Mouse (Mus musculus): ENCODE data around the gene Bend3. TPM values are rescaled to one million over a fixed set of nuclear protein-coding genes. Genes with fewer than 3 reads are reported as not detected.

Gene Bend3
- total and polyA plus RNA-seq, 3 experiments: 13.0 to 32.8 (median 18.7) TPM

DNA sequence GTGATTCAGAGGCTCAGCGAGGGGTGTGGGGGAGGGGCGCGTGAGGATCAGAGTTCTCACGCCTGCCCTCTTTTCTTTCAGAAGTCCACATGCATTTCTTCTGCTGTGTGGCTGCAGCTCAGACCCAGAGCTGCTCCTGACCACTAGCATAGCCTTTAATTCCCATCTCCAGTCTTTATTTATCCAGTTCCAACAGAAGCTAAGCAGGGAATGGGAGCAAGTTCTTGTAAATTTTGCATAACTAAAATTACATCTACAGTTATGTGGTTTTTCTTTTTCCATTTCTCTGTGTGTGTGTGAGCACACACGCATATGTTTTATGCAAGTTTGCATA is 26.0 kb upstream of the Bend3 start:
- Histone ChIP-seq H3K9ac (ENCODE audit: control insufficient read depth, low read depth, low read length, poor library complexity, severe bottlenecking) (no peak overlapping the region; the same call in 1 of the 2 replicates), H3K27me3 (ENCODE audit: control insufficient read depth in 1 of 2, insufficient read depth in 2 of 2, low read length in 2 of 2) (no peaks in the 10 kb centered on the region), H3K79me2 (ENCODE audit: control insufficient read depth, insufficient read depth, low read length, poor library complexity) (no peaks in the 10 kb centered on the region; the same call in 1 of the 2 replicates), H3K9me3 (replicated peaks; ENCODE audit: insufficient read depth, low read length) (no peaks in the 10 kb centered on the region), H3K4me1 (ENCODE audit: control insufficient read depth in 1 of 2, insufficient read depth in 2 of 2, low read length in 2 of 2) (no peaks in the 10 kb centered on the region; a peak in 1 of 4 replicates), H3K27ac (ENCODE audit: control insufficient read depth, low read depth, low read length) (no peak overlapping the region), H3K4me3 (ENCODE audit: control insufficient read depth in 1 of 2, insufficient read depth in 1 of 2, low read depth in 2 of 2, low read length in 2 of 2) (peak overlapping the region in 1 of 2 experiments; percentile 73; a peak in 2 of 4 replicates), H3K36me3 (ENCODE audit: control insufficient read depth in 1 of 2, insufficient read depth in 2 of 2, low read length in 2 of 2) (peaks cover 0 to 2% of the 10 kb centered on the region in 2 experiments; a peak in 2 of 4 replicates)
- DNase-seq (ENCODE audit: low read depth, low spot score): no peak
- TF ChIP-seq E2F4 (IDR thresholded peaks at IDR 0.05; ENCODE audit: borderline replicate concordance, low read depth, low read length): no peak
- no peak for TF ChIP-seq SMC3 (IDR thresholded peaks at IDR 0.05; ENCODE audit: low read depth, low read length)
- TF ChIP-seq GATA1 (IDR thresholded peaks at IDR 0.05; ENCODE audit: low read depth, low read length): no peak
- TF ChIP-seq NELFE (IDR thresholded peaks at IDR 0.05; ENCODE audit: low read depth, low read length): no peak
- no peak for TF ChIP-seq NRF1 (IDR thresholded peaks at IDR 0.05; ENCODE audit: insufficient read depth, low read depth, low read length, poor library complexity, severe bottlenecking)
- no peak for TF ChIP-seq USF2 (IDR thresholded peaks at IDR 0.05; ENCODE audit: borderline replicate concordance in 1 of 2, insufficient read depth in 1 of 2, low read depth in 1 of 2, low read length in 2 of 2)
- no peak for TF ChIP-seq POLR2AphosphoS2 (IDR thresholded peaks at IDR 0.05; ENCODE audit: low read length)
- TF ChIP-seq SIN3A (IDR thresholded peaks at IDR 0.05; ENCODE audit: low read length): no peak
- no peak for TF ChIP-seq MAZ (IDR thresholded peaks at IDR 0.05; ENCODE audit: low read depth, low read length)
- TF ChIP-seq BHLHE40 (IDR thresholded peaks at IDR 0.05; ENCODE audit: borderline replicate concordance, low read depth, low read length): no peak
- no peak for TF ChIP-seq JUND (IDR thresholded peaks at IDR 0.05; ENCODE audit: low read depth, low read length)
- no peak for TF ChIP-seq MAFK (IDR thresholded peaks at IDR 0.05; ENCODE audit: borderline replicate concordance, low read depth, low read length)
- TF ChIP-seq MAX (IDR thresholded peaks at IDR 0.05; ENCODE audit: low read length): no peak
- TF ChIP-seq CHD2 (IDR thresholded peaks at IDR 0.05; ENCODE audit: low read length): no peak
- TF ChIP-seq CHD1 (IDR thresholded peaks at IDR 0.05; ENCODE audit: low read depth, low read length): no peak
- TF ChIP-seq ZMIZ1 (IDR thresholded peaks at IDR 0.05; ENCODE audit: low read depth, low read length): no peak
- TF ChIP-seq CTCF (IDR thresholded peaks at IDR 0.05 in 2 of 3, conservative IDR thresholded peaks at IDR 0.05 in 1 of 3; ENCODE audit: control insufficient read depth in 1 of 3, insufficient read depth in 1 of 3, low read depth in 2 of 3, low read length in 3 of 3, poor library complexity in 1 of 3, severe bottlenecking in 1 of 3): no peak

DNA sequence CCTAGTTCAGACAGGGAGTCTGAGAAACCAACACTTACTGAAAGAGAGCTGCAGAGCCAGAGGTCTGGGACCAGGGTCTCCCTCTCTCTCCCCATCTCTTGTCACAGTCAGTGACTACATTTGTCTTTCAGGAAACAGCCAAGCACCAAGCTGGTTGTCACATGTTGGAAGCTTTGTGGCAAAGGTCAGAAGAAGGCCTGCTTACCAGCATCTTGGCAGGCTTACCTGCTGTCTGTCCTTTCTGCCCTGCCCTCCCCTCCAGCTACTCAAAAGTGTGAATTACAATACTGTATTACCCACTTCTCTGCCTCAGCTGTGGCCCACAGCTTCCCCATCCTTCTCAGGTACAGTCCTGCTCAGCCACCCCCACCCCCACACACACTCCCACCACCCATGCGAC is 24.4 kb upstream of the Bend3 start:
- Histone ChIP-seq H3K9ac (ENCODE audit: control insufficient read depth, low read depth, low read length, poor library complexity, severe bottlenecking) (no peak overlapping the region), H3K4me3 (ENCODE audit: control insufficient read depth in 1 of 2, insufficient read depth in 1 of 2, low read depth in 2 of 2, low read length in 2 of 2) (no peak overlapping the region), H3K4me1 (ENCODE audit: control insufficient read depth in 1 of 2, insufficient read depth in 2 of 2, low read length in 2 of 2) (no peaks in the 10 kb centered on the region; a peak in 1 of 4 replicates), H3K27me3 (ENCODE audit: control insufficient read depth in 1 of 2, insufficient read depth in 2 of 2, low read length in 2 of 2) (no peaks in the 10 kb centered on the region), H3K36me3 (ENCODE audit: control insufficient read depth in 1 of 2, insufficient read depth in 2 of 2, low read length in 2 of 2) (peaks cover 0 to 2% of the 10 kb centered on the region in 2 experiments; a peak in 2 of 4 replicates), H3K79me2 (ENCODE audit: control insufficient read depth, insufficient read depth, low read length, poor library complexity) (no peaks in the 10 kb centered on the region; the same call in 1 of the 2 replicates), H3K27ac (ENCODE audit: control insufficient read depth, low read depth, low read length) (no peak overlapping the region), H3K9me3 (replicated peaks; ENCODE audit: insufficient read depth, low read length) (no peaks in the 10 kb centered on the region)
- no peak for DNase-seq (ENCODE audit: low read depth, low spot score)
- TF ChIP-seq MEF2A (IDR thresholded peaks at IDR 0.05; ENCODE audit: extremely low read depth, insufficient replicate concordance, low read depth, low read length, poor library complexity, severe bottlenecking) (no peak), MXI1 (IDR thresholded peaks at IDR 0.05; ENCODE audit: low read depth, low read length) (no peak), BHLHE40 (IDR thresholded peaks at IDR 0.05; ENCODE audit: borderline replicate concordance, low read depth, low read length) (no peak), ZMIZ1 (IDR thresholded peaks at IDR 0.05; ENCODE audit: low read depth, low read length) (no peak), ETS1 (IDR thresholded peaks at IDR 0.05; ENCODE audit: low read depth, low read length) (no peak), MAZ (IDR thresholded peaks at IDR 0.05; ENCODE audit: low read depth, low read length) (no peak), CTCF (IDR thresholded peaks at IDR 0.05 in 2 of 3, conservative IDR thresholded peaks at IDR 0.05 in 1 of 3; ENCODE audit: control insufficient read depth in 1 of 3, insufficient read depth in 1 of 3, low read depth in 2 of 3, low read length in 3 of 3, poor library complexity in 1 of 3, severe bottlenecking in 1 of 3) (no peak), MAX (IDR thresholded peaks at IDR 0.05; ENCODE audit: low read length) (no peak), POLR2AphosphoS2 (IDR thresholded peaks at IDR 0.05; ENCODE audit: low read length) (no peak), ELF1 (IDR thresholded peaks at IDR 0.05; ENCODE audit: low read depth, low read length) (no peak), MAFK (IDR thresholded peaks at IDR 0.05; ENCODE audit: borderline replicate concordance, low read depth, low read length) (no peak), KAT2A (conservative IDR thresholded peaks at IDR 0.05; ENCODE audit: low read depth, low read length) (no peak), GABPA (IDR thresholded peaks at IDR 0.05; ENCODE audit: low read depth, low read length) (no peak), POLR2A (IDR thresholded peaks at IDR 0.05; ENCODE audit: control insufficient read depth in 1 of 2, insufficient read depth in 1 of 2, low read depth in 1 of 2, low read length in 2 of 2, poor library complexity in 1 of 2) (no peak), POLR2AphosphoS5 (IDR thresholded peaks at IDR 0.05; ENCODE audit: borderline replicate concordance, low read depth, low read length) (no peak), ZC3H11A (IDR thresholded peaks at IDR 0.05; ENCODE audit: low read depth, low read length) (no peak)

All from MEL (cell line).